Mouse (Mus musculus): Measurements from ENCODE around the gene Zfp952.
"Not testable (repeated sequence)": the region's sequence is repeated elsewhere in the genome, so short reads cannot be mapped to it uniquely, and the experiment has no call there.

The Zfp952 gene

GRCm38 (mm10) chr17:32992699-32993474 lies at the start of gene Zfp952:
Gene Zfp952, plus strand, starts transcription at chr17:32993129.
- in situ Hi-C loops (cut with MboI; ENCODE audit: low sequenced_read_pairs) = no loop called here

- in situ Hi-C loops (cut with MboI; ENCODE audit: low sequenced_read_pairs) = no loop called here
These were observed 49.3 kb upstream of the Zfp952 start for GRCm38 (mm10) chr17:32943661-32944060.

GRCm38 (mm10) chr17:32944402-32945035 lies 48.4 kb upstream of the Zfp952 start:
- in situ Hi-C loops (cut with MboI; ENCODE audit: low sequenced_read_pairs) = no loop called here

GRCm38 (mm10) chr17:32946716-32947115 lies 46.2 kb upstream of the Zfp952 start:
- in situ Hi-C loops (cut with MboI; ENCODE audit: low sequenced_read_pairs) = no loop called here

- in situ Hi-C loops (cut with MboI; ENCODE audit: low sequenced_read_pairs) = no loop called here
These were observed 45.6 kb upstream of the Zfp952 start, which contains the start of gene Cyp4f13 for GRCm38 (mm10) chr17:32947215-32947914. Gene Cyp4f13, minus strand, starts transcription at chr17:32947402.

GRCm38 (mm10) chr17:32950136-32950535 lies 42.8 kb upstream of the Zfp952 start:
- in situ Hi-C loops (cut with MboI; ENCODE audit: low sequenced_read_pairs) = no loop called here

- in situ Hi-C loops (cut with MboI; ENCODE audit: low sequenced_read_pairs) = no loop called here
These were observed 41.9 kb upstream of the Zfp952 start for GRCm38 (mm10) chr17:32951006-32951405.

- in situ Hi-C loops (cut with MboI; ENCODE audit: low sequenced_read_pairs) = no loop called here
These were observed 41.5 kb upstream of the Zfp952 start for GRCm38 (mm10) chr17:32951441-32951840.

- in situ Hi-C loops (cut with MboI; ENCODE audit: low sequenced_read_pairs) = no loop called here
These were observed 27.7 kb upstream of the Zfp952 start for GRCm38 (mm10) chr17:32965253-32965622.

- in situ Hi-C loops (cut with MboI; ENCODE audit: low sequenced_read_pairs) = no loop called here
These were observed 27.2 kb upstream of the Zfp952 start, which contains the start of gene Zfp472 for GRCm38 (mm10) chr17:32965623-32966290. Gene Zfp472, plus strand, starts transcription at chr17:32965814.

GRCm38 (mm10) chr17:32981361-32981760 lies 11.6 kb upstream of the Zfp952 start:
- in situ Hi-C loops (cut with MboI; ENCODE audit: low sequenced_read_pairs) = no loop called here

GRCm38 (mm10) chr17:32986301-32986700 lies 6.6 kb upstream of the Zfp952 start:
- in situ Hi-C loops (cut with MboI; ENCODE audit: low sequenced_read_pairs) = no loop called here

GRCm38 (mm10) chr17:32991965-32992698 lies 797 bp upstream of the Zfp952 start:
- in situ Hi-C loops (cut with MboI; ENCODE audit: low sequenced_read_pairs) = no loop called here

GRCm38 (mm10) chr17:32998492-32998891 lies 5.6 kb downstream of the Zfp952 start:
- in situ Hi-C loops (cut with MboI; ENCODE audit: low sequenced_read_pairs) = no loop called here

GRCm38 (mm10) chr17:33008337-33008736 lies 15.4 kb downstream of the Zfp952 start:
- in situ Hi-C loops (cut with MboI; ENCODE audit: low sequenced_read_pairs) = no loop called here

- in situ Hi-C loops (cut with MboI; ENCODE audit: low sequenced_read_pairs) = not testable (repeated sequence)
These were observed 27.5 kb downstream of the Zfp952 start for GRCm38 (mm10) chr17:33020434-33020833.

GRCm38 (mm10) chr17:33032376-33032775 lies 39.4 kb downstream of the Zfp952 start:
- in situ Hi-C loops (cut with MboI; ENCODE audit: low sequenced_read_pairs) = no loop called here

- in situ Hi-C loops (cut with MboI; ENCODE audit: low sequenced_read_pairs) = no loop called here
These were observed 40.3 kb downstream of the Zfp952 start, which contains the start of gene Zfp763 for GRCm38 (mm10) chr17:33032900-33033891. Gene Zfp763, minus strand, starts transcription at chr17:33033402.

Data from CH12F3 (cell line).